Mouse (Mus musculus): ENCODE measurements around the gene Catsper1.
"Not testable (repeated sequence)": the region's sequence is repeated elsewhere in the genome, so short reads cannot be mapped to it uniquely, and the experiment has no call there.

Catsper1 gene

GRCm38 (mm10) chr19:5335441-5335840 is at the start of gene Catsper1:
Gene Catsper1, plus strand, starts transcription at chr19:5335741.
- DNase-seq (ENCODE audit: low spot score) = no peak

GRCm38 (mm10) chr19:5294972-5295735 is 40.4 kb upstream of the Catsper1 start, which contains the start of gene Sf3b2:
Gene Sf3b2, minus strand, starts transcription at chr19:5295455.
- DNase-seq (ENCODE audit: low spot score) = peak; percentile 99

- no peak for DNase-seq (ENCODE audit: low spot score)
Observed at GRCm38 (mm10) chr19:5295736-5296075, 39.8 kb upstream of the Catsper1 start.

GRCm38 (mm10) chr19:5296630-5297029 is 38.9 kb upstream of the Catsper1 start:
- no peak for DNase-seq (ENCODE audit: low spot score)

GRCm38 (mm10) chr19:5297903-5298800 is 37.4 kb upstream of the Catsper1 start, which contains the start of gene Gal3st3:
Gene Gal3st3, plus strand, starts transcription at chr19:5298331.
- no peak for DNase-seq (ENCODE audit: low spot score)

- DNase-seq (ENCODE audit: low spot score) = no peak
Observed at GRCm38 (mm10) chr19:5300588-5300987, 35.0 kb upstream of the Catsper1 start.

- DNase-seq (ENCODE audit: low spot score) = peak; percentile 50
Observed at GRCm38 (mm10) chr19:5302455-5302854, 33.1 kb upstream of the Catsper1 start.

- DNase-seq (ENCODE audit: low spot score) = no peak
Observed at GRCm38 (mm10) chr19:5306279-5306678, 29.3 kb upstream of the Catsper1 start.

GRCm38 (mm10) chr19:5306968-5307734 is 28.4 kb upstream of the Catsper1 start:
- DNase-seq (ENCODE audit: low spot score) = no peak

- no peak for DNase-seq (ENCODE audit: low spot score)
Observed at GRCm38 (mm10) chr19:5309025-5309424, 26.5 kb upstream of the Catsper1 start.

GRCm38 (mm10) chr19:5313189-5313588 is 22.4 kb upstream of the Catsper1 start:
- no peak for DNase-seq (ENCODE audit: low spot score)

GRCm38 (mm10) chr19:5323801-5324200 is 11.7 kb upstream of the Catsper1 start:
- peak; percentile 30 for DNase-seq (ENCODE audit: low spot score)

- peak; percentile 58 for DNase-seq (ENCODE audit: low spot score)
Observed at GRCm38 (mm10) chr19:5327970-5328369, 7.6 kb upstream of the Catsper1 start.

- DNase-seq (ENCODE audit: low spot score) = no peak
Observed at GRCm38 (mm10) chr19:5334741-5335140, 800 bp upstream of the Catsper1 start.

GRCm38 (mm10) chr19:5337975-5338374 is 2.4 kb downstream of the Catsper1 start:
- DNase-seq (ENCODE audit: low spot score) = peak; percentile 80

- no peak for DNase-seq (ENCODE audit: low spot score)
Observed at GRCm38 (mm10) chr19:5341360-5341759, 5.8 kb downstream of the Catsper1 start.

- no peak for DNase-seq (ENCODE audit: low spot score)
Observed at GRCm38 (mm10) chr19:5345297-5346131, 10.0 kb downstream of the Catsper1 start.

- DNase-seq (ENCODE audit: low spot score) = no peak
Observed at GRCm38 (mm10) chr19:5348064-5348463, 12.5 kb downstream of the Catsper1 start.

- peak; percentile 38 for DNase-seq (ENCODE audit: low spot score)
Observed at GRCm38 (mm10) chr19:5348526-5349501, 13.3 kb downstream of the Catsper1 start.

- DNase-seq (ENCODE audit: low spot score) = not testable (repeated sequence)
Observed at GRCm38 (mm10) chr19:5349502-5349873, 13.9 kb downstream of the Catsper1 start, which contains the start of gene Cst6. Gene Cst6, minus strand, starts transcription at chr19:5349574.
